Mouse (Mus musculus): ENCODE data around the gene 6430628N08Rik.

DNA sequence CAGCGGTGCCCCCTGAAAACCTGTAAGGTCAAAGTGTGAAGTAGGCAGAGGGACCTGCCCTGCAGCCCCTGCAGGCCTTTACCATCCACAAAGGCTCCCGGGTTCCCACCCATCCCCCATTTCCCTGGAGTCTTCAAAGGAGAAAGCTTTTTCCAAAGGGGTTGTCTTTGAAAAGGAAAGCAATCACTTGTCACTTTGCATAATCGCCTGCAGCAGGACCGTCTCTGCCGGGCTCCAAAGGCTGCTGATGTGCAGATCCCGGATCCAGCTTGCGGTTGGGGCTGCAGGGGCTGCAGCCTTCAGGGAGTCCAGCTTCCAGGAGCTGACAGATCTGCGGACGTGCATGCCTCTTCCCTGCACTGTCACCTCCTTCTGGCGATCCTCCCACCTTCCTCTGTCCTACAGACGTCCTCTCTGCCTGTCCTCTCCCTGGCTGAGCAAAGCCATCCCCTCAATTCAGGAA, 12.2 kb upstream of the 6430628N08Rik start:
- TF ChIP-seq POLR2A (IDR thresholded peaks at IDR 0.05; ENCODE audit: borderline replicate concordance, low read depth, low read length), result no peak
- TF ChIP-seq CTCF (IDR thresholded peaks at IDR 0.05; ENCODE audit: low read depth, low read length), result no peak

All from bone marrow macrophage, adult 2 months (primary cell).